Mouse (Mus musculus): ENCODE data around the gene Cfap54.

- TF ChIP-seq CTCF (IDR thresholded peaks at IDR 0.05; ENCODE audit: control insufficient read depth, insufficient read depth, insufficient read length) (no peak), MYOD1 (IDR thresholded peaks at IDR 0.05; ENCODE audit: control insufficient read depth, insufficient read length, low read depth) (no peak), CEBPB (IDR thresholded peaks at IDR 0.05; ENCODE audit: low read depth) (no peak), USF1 (IDR thresholded peaks at IDR 0.05; ENCODE audit: low read depth) (no peak), FOSL1 (IDR thresholded peaks at IDR 0.05; ENCODE audit: insufficient read depth, low read length, poor library complexity, severe bottlenecking) (no peak), MAX (IDR thresholded peaks at IDR 0.05) (no peak)
Measured at GRCm38 (mm10) chr10:93128566-93128965, 47.1 kb upstream of the Cfap54 start.

All from C2C12 (cell line).